Mouse (Mus musculus) limb, embryonic 11.5 days (tissue): ENCODE data around the gene Tgfa. TPM values are rescaled to one million over a fixed set of nuclear protein-coding genes. Genes with fewer than 3 reads are reported as not detected.

Experiments used
- ATAC-seq: fragments of 200-750 bp; cut with Nextera tagmentation; 2 replicates; pipeline ENCODE4 v1.8.0; 2017; ENCODE audit warnings: low read depth; ENCODE audit not compliant: insufficient number of reproducible peaks, low FRiP score, low TSS enrichment
- DNase-seq: peaks from one replicate; pipeline ENCODE4 v3.0.0-alpha.2; 2015; ENCODE audit warnings: low spot score
- H3K27ac ChIP-seq: fragments of 300-500 bp; sonication (generic); replicated peaks from 2 replicates; pipeline ENCODE4 v1.5.1; 2014; ENCODE audit warnings: low read depth, mild to moderate bottlenecking, low read length
- H3K27me3 ChIP-seq: fragments of 300-500 bp; sonication (generic); 2 replicates; pipeline ENCODE4 v1.6.1; 2014; ENCODE audit warnings: mild to moderate bottlenecking, low read length, mixed read lengths; ENCODE audit not compliant: control insufficient read depth, insufficient read depth
- H3K36me3 ChIP-seq: fragments of 300-500 bp; sonication (generic); 2 replicates; pipeline ENCODE4 v1.6.1; 2014; ENCODE audit warnings: mild to moderate bottlenecking, low read length, moderate library complexity, mixed read lengths; ENCODE audit not compliant: control insufficient read depth, insufficient read depth
- H3K4me1 ChIP-seq: fragments of 300-500 bp; sonication (generic); 2 replicates; pipeline ENCODE4 v1.6.1; 2014; ENCODE audit warnings: low read length, mixed read lengths; ENCODE audit not compliant: control insufficient read depth, insufficient read depth
- H3K4me2 ChIP-seq: fragments of 300-500 bp; sonication (generic); 2 replicates; pipeline ENCODE4 v1.6.1; 2014; ENCODE audit warnings: low read depth, mild to moderate bottlenecking, moderate library complexity; ENCODE audit not compliant: severe bottlenecking
- H3K4me3 ChIP-seq: fragments of 300-500 bp; sonication (generic); 2 replicates; pipeline ENCODE4 v1.5.1; 2014; ENCODE audit warnings: low read depth, low read length
- H3K9ac ChIP-seq: fragments of 300-500 bp; sonication (generic); 2 replicates; pipeline ENCODE4 v1.6.1; 2014; ENCODE audit warnings: mild to moderate bottlenecking, low read length
- H3K9me3 ChIP-seq: fragments of 300-500 bp; sonication (generic); 2 replicates; pipeline ENCODE4 v1.6.1; 2016; ENCODE audit warnings: low read length; ENCODE audit not compliant: control insufficient read depth
- WGBS: fragments of 180-500 bp; shearing (Covaris S2); extraction: QIAGEN DNeasy Blood & Tissue Kit; methylation state at CpG from one replicate; pipeline ENCODE4 v1.1.7; 2014; 5-methylcytosine and 5-hydroxymethylcytosine counted together
- polyA plus RNA-seq: library from polyadenylated mRNA; unstranded; fragments of >200 nt; fragmentation: Nextera tagmentation; extraction: Ambion mirVana; gene quantifications from 2 replicates; pipeline ENCODE4 v1.2.1, GENCODE M21; 2014

Gene Tgfa
- polyA plus RNA-seq, 1 experiment from 2014 or later, result 1.7 TPM

GRCm38 (mm10) chr6:86225604-86226003 lies 30.6 kb downstream of the Tgfa start:
- ATAC-seq (no peak), DNase-seq (no peak)
- no peak overlapping the region for H3K27ac ChIP-seq
- no peaks in the 10 kb centered on the region for H3K4me1 ChIP-seq
- no peak overlapping the region for H3K4me3 ChIP-seq
- H3K9ac ChIP-seq, result no peak overlapping the region
- no peaks in the 10 kb centered on the region for H3K36me3 ChIP-seq
- no peaks in the 10 kb centered on the region for H3K27me3 ChIP-seq
- no peaks in the 10 kb centered on the region for H3K9me3 ChIP-seq
- no peak overlapping the region for H3K4me2 ChIP-seq

GRCm38 (mm10) chr6:86232367-86232766 lies 37.3 kb downstream of the Tgfa start:
- H3K27me3 ChIP-seq, result no peaks in the 10 kb centered on the region
- no peaks in the 10 kb centered on the region for H3K9me3 ChIP-seq
- no peaks in the 10 kb centered on the region for H3K4me1 ChIP-seq
- no peak overlapping the region for H3K9ac ChIP-seq
- ATAC-seq (no peak), DNase-seq (no peak)
- no peak overlapping the region for H3K4me3 ChIP-seq
- H3K36me3 ChIP-seq, result no peaks in the 10 kb centered on the region
- no peak overlapping the region for H3K4me2 ChIP-seq
- H3K27ac ChIP-seq, result no peak overlapping the region
- 87% methylated on average over 5 of the region's 5 CpGs for WGBS

- 35% methylated on average over 13 of the region's 13 CpGs for WGBS
- no peak for ATAC-seq
- no peak overlapping the region for H3K27ac ChIP-seq
Observed at GRCm38 (mm10) chr6:86233512-86234430, 38.7 kb downstream of the Tgfa start.

GRCm38 (mm10) chr6:86244866-86245265 lies 49.8 kb downstream of the Tgfa start:
- no peak overlapping the region for H3K4me3 ChIP-seq
- no peaks in the 10 kb centered on the region for H3K9me3 ChIP-seq
- H3K27me3 ChIP-seq, result no peaks in the 10 kb centered on the region
- H3K4me2 ChIP-seq, result no peak overlapping the region
- no peaks in the 10 kb centered on the region for H3K4me1 ChIP-seq
- no peak overlapping the region for H3K9ac ChIP-seq
- DNase-seq, result no peak
- WGBS, result 67% methylated on average over 3 of the region's 3 CpGs
- H3K36me3 ChIP-seq, result no peaks in the 10 kb centered on the region
- no peak for ATAC-seq
- H3K27ac ChIP-seq, result no peak overlapping the region

More at GRCm38 (mm10) chr6:86233512-86234430, 38.7 kb downstream of the Tgfa start:
- Histone ChIP-seq H3K36me3 (no peaks in the 10 kb centered on the region), H3K4me2 (no peak overlapping the region), H3K4me1 (no peaks in the 10 kb centered on the region), H3K27me3 (no peaks in the 10 kb centered on the region), H3K4me3 (no peak overlapping the region), H3K9ac (no peak overlapping the region), H3K9me3 (no peaks in the 10 kb centered on the region)
- DNase-seq, result no peak

GRCm38 (mm10) chr6:86245965-86246364 lies 50.9 kb downstream of the Tgfa start:
- WGBS, result 46% methylated on average over 4 of the region's 4 CpGs
- no peaks in the 10 kb centered on the region for H3K36me3 ChIP-seq
- ATAC-seq (no peak), DNase-seq (no peak)
- no peak overlapping the region for H3K4me2 ChIP-seq
- H3K9ac ChIP-seq, result no peak overlapping the region
- no peaks in the 10 kb centered on the region for H3K4me1 ChIP-seq
- no peaks in the 10 kb centered on the region for H3K9me3 ChIP-seq
- H3K27me3 ChIP-seq, result no peaks in the 10 kb centered on the region
- no peak overlapping the region for H3K27ac ChIP-seq
- no peak overlapping the region for H3K4me3 ChIP-seq

- no peak overlapping the region for H3K4me2 ChIP-seq
- no peaks in the 10 kb centered on the region for H3K4me1 ChIP-seq
- no peaks in the 10 kb centered on the region for H3K27me3 ChIP-seq
- H3K27ac ChIP-seq, result no peak overlapping the region
- H3K9ac ChIP-seq, result no peak overlapping the region
- WGBS, result 90% methylated on average over 1 of the region's 1 CpGs
- no peaks in the 10 kb centered on the region for H3K9me3 ChIP-seq
- DNase-seq (no peak), ATAC-seq (no peak)
- no peak overlapping the region for H3K4me3 ChIP-seq
- H3K36me3 ChIP-seq, result no peaks in the 10 kb centered on the region
Observed at GRCm38 (mm10) chr6:86248562-86248961, 53.5 kb downstream of the Tgfa start.

GRCm38 (mm10) chr6:86249042-86249441 lies 54.0 kb downstream of the Tgfa start:
- no peak overlapping the region for H3K4me2 ChIP-seq
- 73% methylated on average over 16 of the region's 16 CpGs for WGBS
- H3K36me3 ChIP-seq, result no peaks in the 10 kb centered on the region
- no peaks in the 10 kb centered on the region for H3K27me3 ChIP-seq
- H3K4me1 ChIP-seq, result no peaks in the 10 kb centered on the region
- ATAC-seq (no peak), DNase-seq (no peak)
- H3K9ac ChIP-seq, result no peak overlapping the region
- no peak overlapping the region for H3K27ac ChIP-seq
- no peaks in the 10 kb centered on the region for H3K9me3 ChIP-seq
- no peak overlapping the region for H3K4me3 ChIP-seq

GRCm38 (mm10) chr6:86250236-86250635 lies 55.2 kb downstream of the Tgfa start:
- Histone ChIP-seq H3K4me3 (no peak overlapping the region), H3K4me2 (no peak overlapping the region), H3K27ac (no peak overlapping the region), H3K27me3 (no peaks in the 10 kb centered on the region), H3K9ac (no peak overlapping the region), H3K9me3 (no peaks in the 10 kb centered on the region), H3K36me3 (no peaks in the 10 kb centered on the region), H3K4me1 (no peaks in the 10 kb centered on the region)
- DNase-seq (no peak), ATAC-seq (no peak)
- 95% methylated on average over 2 of the region's 2 CpGs for WGBS
